Mouse (Mus musculus) natural killer cell, adult 2 months (primary cell): ENCODE results near the gene Cd200.
"Not testable (repeated sequence)": the region's sequence is repeated elsewhere in the genome, so short reads cannot be mapped to it uniquely, and the experiment has no call there.

Source experiments
- DNase-seq, 2 experiments: peaks; one replicate each; pipeline ENCODE4 v3.0.0; 2022; ENCODE audit warnings: low spot score in 2 of 2

Gene Cd200

GRCm38 (mm10) chr16:45378147-45378943 lies 30.5 kb downstream of the Cd200 start:
- no peak for DNase-seq

- no peak for DNase-seq
These were observed 31.5 kb downstream of the Cd200 start for GRCm38 (mm10) chr16:45377332-45377731.

- no peak for DNase-seq
These were observed 32.0 kb downstream of the Cd200 start for GRCm38 (mm10) chr16:45376812-45377211.

GRCm38 (mm10) chr16:45376294-45376693 lies 32.6 kb downstream of the Cd200 start:
- DNase-seq: no peak

GRCm38 (mm10) chr16:45375506-45376225 lies 33.2 kb downstream of the Cd200 start:
- no peak for DNase-seq

- no peak for DNase-seq
These were observed 34.8 kb downstream of the Cd200 start for GRCm38 (mm10) chr16:45374074-45374473.

- DNase-seq: no peak
These were observed 37.8 kb downstream of the Cd200 start for GRCm38 (mm10) chr16:45371076-45371475.

- DNase-seq: no peak
These were observed 39.4 kb downstream of the Cd200 start for GRCm38 (mm10) chr16:45369285-45369965.

GRCm38 (mm10) chr16:45366111-45366510 lies 42.7 kb downstream of the Cd200 start:
- no peak for DNase-seq

- no peak for DNase-seq
These were observed 43.5 kb downstream of the Cd200 start for GRCm38 (mm10) chr16:45365353-45365752.

- DNase-seq: no peak
These were observed 44.2 kb downstream of the Cd200 start for GRCm38 (mm10) chr16:45364627-45365026.

- no peak for DNase-seq
These were observed 45.3 kb downstream of the Cd200 start for GRCm38 (mm10) chr16:45363480-45364045.

GRCm38 (mm10) chr16:45361450-45361849 lies 47.4 kb downstream of the Cd200 start:
- DNase-seq: no peak

- DNase-seq: not testable (repeated sequence)
These were observed 50.4 kb downstream of the Cd200 start for GRCm38 (mm10) chr16:45358441-45358840.

GRCm38 (mm10) chr16:45357134-45357533 lies 51.7 kb downstream of the Cd200 start:
- no peak for DNase-seq

GRCm38 (mm10) chr16:45352875-45353274 lies 56.0 kb downstream of the Cd200 start:
- no peak for DNase-seq

GRCm38 (mm10) chr16:45350767-45351166 lies 58.1 kb downstream of the Cd200 start:
- DNase-seq: no peak

GRCm38 (mm10) chr16:45349523-45350298 lies 59.1 kb downstream of the Cd200 start:
- DNase-seq: no peak

- DNase-seq: not testable (repeated sequence)
These were observed 60.6 kb downstream of the Cd200 start for GRCm38 (mm10) chr16:45348238-45348637.

GRCm38 (mm10) chr16:45346930-45347387 lies 61.9 kb downstream of the Cd200 start:
- no peak for DNase-seq

GRCm38 (mm10) chr16:45346367-45346766 lies 62.5 kb downstream of the Cd200 start:
- no peak for DNase-seq
